Comparison of ENCODE assay signal across 8 mouse cellular contexts in the genomic region with DNA sequence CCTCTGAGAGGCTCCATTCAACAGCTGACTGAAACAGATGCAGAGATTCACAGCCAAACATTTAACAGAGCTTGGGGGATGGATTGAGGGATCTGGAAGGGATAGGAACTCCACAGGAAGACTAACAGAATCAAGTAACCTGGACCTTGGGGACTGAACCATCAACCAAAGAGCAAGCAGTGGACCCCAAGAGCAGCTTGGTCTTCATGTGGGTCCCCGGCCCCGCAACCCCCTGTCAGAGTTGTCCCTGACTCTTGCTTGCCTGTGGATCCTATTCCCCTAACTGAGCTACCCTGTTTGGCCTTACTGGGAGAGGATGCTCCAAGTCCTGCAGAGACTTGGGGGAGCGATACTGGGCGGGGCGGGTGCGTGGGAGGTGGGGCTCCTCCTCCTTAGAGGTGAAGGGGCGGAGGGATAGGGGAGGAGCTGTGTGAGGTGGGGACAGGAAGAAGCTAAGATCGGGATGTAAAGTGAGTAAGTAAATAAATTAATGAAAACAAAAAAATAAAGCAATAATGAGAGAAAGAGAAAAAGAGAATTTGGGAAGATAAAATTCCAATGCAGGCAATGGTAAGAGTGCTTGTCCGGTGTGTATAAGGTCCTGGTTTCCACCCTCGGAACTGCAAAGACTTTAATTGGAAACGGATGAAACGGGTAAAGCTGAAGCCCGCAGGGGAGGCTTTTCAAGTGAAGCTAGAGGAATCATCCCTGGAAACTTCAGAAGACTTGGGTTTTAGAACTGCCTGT. TPM values are rescaled to one million over a fixed set of nuclear protein-coding genes. Genes with fewer than 3 reads are reported as not detected.
DNase-seq lines count a peak whose midpoint lies in the region; ATAC-seq and TF ChIP-seq lines count a peak whose summit lies in the region.

No protein-coding gene starts in this region.

- H3K4me3 ChIP-seq in lung, embryonic 16.5 days (ENCODE audit: low read length), result peak overlapping the region; percentile 19
- peak overlapping the region; percentile 34 for H3K4me3 ChIP-seq in embryonic facial prominence, embryonic 15.5 days (replicated peaks)
- H3K4me3 ChIP-seq in limb, embryonic 13.5 days, result peak overlapping the region; percentile 33
- H3K4me3 ChIP-seq in olfactory bulb, adult 2 months (ENCODE audit: insufficient read depth, low read depth, low read length), result no peak overlapping the region

- WGBS in lung, embryonic 16.5 days, result 15% methylated on average over 13 of the region's 13 CpGs
- WGBS in embryonic facial prominence, embryonic 15.5 days, result 12% methylated on average over 13 of the region's 13 CpGs
- WGBS in limb, embryonic 13.5 days, result 12% methylated on average over 13 of the region's 13 CpGs
- WGBS in olfactory bulb, adult 2 months, result 43% methylated on average over 13 of the region's 13 CpGs

- H3K4me2 ChIP-seq in lung, embryonic 16.5 days (ENCODE audit: low read depth, low read length), result peak overlapping the region; percentile 33
- H3K4me2 ChIP-seq in embryonic facial prominence, embryonic 15.5 days (replicated peaks), result peak overlapping the region; percentile 46
- peak overlapping the region; percentile 56 for H3K4me2 ChIP-seq in limb, embryonic 13.5 days (replicated peaks)

- no peaks in the 10 kb centered on the region for H3K27me3 ChIP-seq in lung, embryonic 16.5 days (ENCODE audit: control insufficient read depth, insufficient read depth, low read depth, low read length)
- H3K27me3 ChIP-seq in embryonic facial prominence, embryonic 15.5 days, result no peaks in the 10 kb centered on the region
- no peaks in the 10 kb centered on the region for H3K27me3 ChIP-seq in limb, embryonic 13.5 days

- H3K27ac ChIP-seq in lung, embryonic 16.5 days (ENCODE audit: low read length), result no peak overlapping the region
- H3K27ac ChIP-seq in embryonic facial prominence, embryonic 15.5 days (replicated peaks), result no peak overlapping the region
- no peak overlapping the region for H3K27ac ChIP-seq in limb, embryonic 13.5 days
- H3K27ac ChIP-seq in olfactory bulb, adult 2 months (ENCODE audit: insufficient read depth, low read depth, low read length), result peak overlapping the region; percentile 12; the same call in 1 of the 2 replicates

- no peak for TF ChIP-seq POLR2A in olfactory bulb, adult 2 months (IDR thresholded peaks at IDR 0.05; ENCODE audit: insufficient read depth, low read depth, low read length)

- no peaks in the 10 kb centered on the region for H3K4me1 ChIP-seq in lung, embryonic 16.5 days (replicated peaks; ENCODE audit: control insufficient read depth, insufficient read depth, low read length)
- peaks cover 7% of the 10 kb centered on the region; the same call in 1 of the 2 replicates for H3K4me1 ChIP-seq in embryonic facial prominence, embryonic 15.5 days
- H3K4me1 ChIP-seq in limb, embryonic 13.5 days, result peaks cover 9% of the 10 kb centered on the region
- H3K4me1 ChIP-seq in olfactory bulb, adult 2 months (ENCODE audit: control insufficient read depth, insufficient read depth, low read length), result peaks cover 17% of the 10 kb centered on the region

- H3K9ac ChIP-seq in lung, embryonic 16.5 days (ENCODE audit: low read length), result no peak overlapping the region
- H3K9ac ChIP-seq in embryonic facial prominence, embryonic 15.5 days, result no peak overlapping the region
- H3K9ac ChIP-seq in limb, embryonic 13.5 days, result 0 out of 2 replicates have a peak overlapping the region, but pooled peaks have one; percentile 19

- DNase-seq in lung, postnatal 25 days (ENCODE audit: low spot score), result no peak
- no peak for DNase-seq in right cerebral cortex, adult 18-20 months
- no peak for DNase-seq in layer of hippocampus, adult 11-12 months (ENCODE audit: low spot score)
- no peak for DNase-seq in adrenal gland, adult 8-10 months

- ATAC-seq in lung, embryonic 16.5 days (ENCODE audit: low read depth), result peak; percentile 64
- ATAC-seq in embryonic facial prominence, embryonic 15.5 days (ENCODE audit: insufficient number of reproducible peaks, low FRiP score, low TSS enrichment, low read depth), result no peak
- ATAC-seq in limb, embryonic 13.5 days (ENCODE audit: low FRiP score, low read depth), result peak; percentile 84

- H3K9me3 ChIP-seq in lung, embryonic 16.5 days (ENCODE audit: control insufficient read depth, low read length), result no peaks in the 10 kb centered on the region
- H3K9me3 ChIP-seq in embryonic facial prominence, embryonic 15.5 days (replicated peaks), result no peaks in the 10 kb centered on the region
- H3K9me3 ChIP-seq in limb, embryonic 13.5 days, result no peaks in the 10 kb centered on the region

- no peaks in the 10 kb centered on the region for H3K36me3 ChIP-seq in lung, embryonic 16.5 days (ENCODE audit: control insufficient read depth, insufficient read depth, low read length)
- H3K36me3 ChIP-seq in embryonic facial prominence, embryonic 15.5 days, result no peaks in the 10 kb centered on the region
- no peaks in the 10 kb centered on the region for H3K36me3 ChIP-seq in limb, embryonic 13.5 days

- no peak for TF ChIP-seq CTCF in olfactory bulb, adult 2 months (IDR thresholded peaks at IDR 0.05; ENCODE audit: insufficient read depth, low read depth, low read length)

RNA-seq across cellular contexts. Expression of gene Smap1, which starts 36.7 kb away (rescaled TPM):
- 20.6 and 24.7 TPM in 2 replicates for polyA plus RNA-seq in lung, embryonic 16.5 days (2015; fragmentation: Nextera tagmentation; extraction: Ambion mirVana)
- 49.7 and 53.0 TPM in 2 replicates for polyA plus RNA-seq in embryonic facial prominence, embryonic 15.5 days (2015; fragmentation: Nextera tagmentation; extraction: Ambion mirVana)
- polyA plus RNA-seq in limb, embryonic 13.5 days (2015; fragmentation: Nextera tagmentation; extraction: Ambion mirVana), result 45.1 and 51.1 TPM in 2 replicates
- not detected in 2 replicates for polyA plus RNA-seq in olfactory bulb, adult 2 months (2012; ENCODE audit: insufficient read depth, insufficient read length, low replicate concordance, missing spikeins)
- 10 to 100 TPM; 49.1 to 61.4 (median 52.3) TPM for total RNA-seq in adrenal gland, adult 8-10 months (2022)

RNA-seq across cellular contexts. Expression of gene Sdhaf4, which starts 46.6 kb away (rescaled TPM):
- polyA plus RNA-seq in lung, embryonic 16.5 days (2015; fragmentation: Nextera tagmentation; extraction: Ambion mirVana), result 69.0 and 74.0 TPM in 2 replicates
- polyA plus RNA-seq in embryonic facial prominence, embryonic 15.5 days (2015; fragmentation: Nextera tagmentation; extraction: Ambion mirVana), result 68.0 and 77.2 TPM in 2 replicates
- polyA plus RNA-seq in limb, embryonic 13.5 days (2015; fragmentation: Nextera tagmentation; extraction: Ambion mirVana), result 79.0 and 86.3 TPM in 2 replicates
- not detected in 2 replicates for polyA plus RNA-seq in olfactory bulb, adult 2 months (2012; ENCODE audit: insufficient read depth, insufficient read length, low replicate concordance, missing spikeins)
- total RNA-seq in adrenal gland, adult 8-10 months (2022), result 10 to 100 TPM; 61.0 to 84.0 (median 67.3) TPM

Comparison
In these comparisons a context has a peak if more than half of its experiments do, and no peak if none do; other contexts are left out.
1. RNA of gene Sdhaf4, which starts 46.6 kb away (polyA plus RNA-seq): 79.0 to 86.3 TPM in limb, embryonic 13.5 days, 68.0 to 77.2 TPM in embryonic facial prominence, embryonic 15.5 days and 69.0 to 74.0 TPM in lung, embryonic 16.5 days; not detected in olfactory bulb, adult 2 months; every median in the first group is over 10 times any median in the second.
2. Peak in every context shown above with its lines, with median percentiles within 50 percentile points of each other: H3K4me2 ChIP-seq.